ENCODE assay signal across 12 mouse cellular contexts in genomic region chr17:51695271-51695670, GRCm38 (mm10).
"Had no signal": no experiment of that assay in that cellular context is flagged by ENCODE, and none has a peak within 500 bp of the region (broad histone marks: within the 10 kb centered on the region; RNA-seq: fewer than 3 reads in every experiment).

No protein-coding gene starts in this region.

- H3K27ac ChIP-seq: midbrain, embryonic 10.5 days; midbrain, embryonic 12.5 days; neural tube, embryonic 12.5 days; stomach, embryonic 15.5 days; stomach, postnatal 0 days had no signal

- H3K36me3 ChIP-seq: midbrain, embryonic 10.5 days; midbrain, embryonic 12.5 days; neural tube, embryonic 12.5 days; stomach, embryonic 15.5 days had no signal

- H3K27me3 ChIP-seq: midbrain, embryonic 12.5 days; neural tube, embryonic 12.5 days; stomach, embryonic 15.5 days had no signal

- H3K9ac ChIP-seq: lung, embryonic 14.5 days; midbrain, embryonic 12.5 days; neural tube, embryonic 12.5 days; stomach, embryonic 15.5 days had no signal

- H3K4me3 ChIP-seq: midbrain, embryonic 10.5 days; midbrain, embryonic 12.5 days; neural tube, embryonic 12.5 days; stomach, embryonic 15.5 days had no signal

- H3K4me2 ChIP-seq: lung, embryonic 14.5 days; midbrain, embryonic 12.5 days; neural tube, embryonic 12.5 days; stomach, embryonic 15.5 days had no signal

- DNase-seq: lung, adult 18-20 months; lung, embryonic 14.5 days; lung, postnatal 10 days; lung, postnatal 4 days; right cerebral cortex, postnatal 14 days; thymus, postnatal 14 days; thymus, postnatal 36 days had no signal

- H3K4me1 ChIP-seq: midbrain, embryonic 10.5 days; midbrain, embryonic 12.5 days; neural tube, embryonic 12.5 days; stomach, embryonic 15.5 days had no signal

- H3K9me3 ChIP-seq: midbrain, embryonic 10.5 days; midbrain, embryonic 12.5 days; neural tube, embryonic 12.5 days; stomach, embryonic 15.5 days had no signal
